Mouse (Mus musculus) liver, embryonic 14.5 days (tissue): ENCODE results near the gene Fut1. TPM values are rescaled to one million over a fixed set of nuclear protein-coding genes. Genes with fewer than 3 reads are reported as not detected.

Experiments
- ATAC-seq: fragments of 200-750 bp; cut with Nextera tagmentation; 2 replicates; pipeline ENCODE4 v1.8.0; 2017; ENCODE audit warnings: moderate number of reproducible peaks, mild to moderate bottlenecking, moderate library complexity; ENCODE audit not compliant: insufficient read depth
- DNase-seq, 3 experiments: peaks; one replicate each; pipeline ENCODE4 v3.0.0-alpha.2; 2012 to 2013; ENCODE audit warnings: low read depth in 3 of 3, low spot score in 3 of 3
- H3K27ac ChIP-seq: fragments of 300-500 bp; sonication (generic); 2 replicates; pipeline ENCODE4 v1.5.1; 2014; ENCODE audit warnings: moderate library complexity, mild to moderate bottlenecking, control low read depth, inconsistent platforms
- H3K27me3 ChIP-seq: fragments of 300-500 bp; sonication (generic); 2 replicates; pipeline ENCODE4 v1.6.1; 2014; ENCODE audit warnings: mild to moderate bottlenecking, low read length, moderate library complexity; ENCODE audit not compliant: control insufficient read depth, insufficient read depth
- H3K36me3 ChIP-seq: fragments of 300-500 bp; sonication (generic); replicated peaks from 2 replicates; pipeline ENCODE4 v1.6.1; 2014; ENCODE audit warnings: low read depth; ENCODE audit not compliant: control insufficient read depth, insufficient read depth
- H3K4me1 ChIP-seq, 2 experiments: fragments of 200-500 bp in 1 of 2; fragments of 300-500 bp in 1 of 2; sonication (generic) in 1 of 2; replicated peaks; 2 replicates each; pipeline ENCODE4 v1.6.1; 2012 to 2014; ENCODE audit warnings: antibody characterized with exemption in 1 of 2, inconsistent platforms in 1 of 2, low read length in 1 of 2; ENCODE audit not compliant: control insufficient read depth in 2 of 2, insufficient read depth in 2 of 2
- H3K4me2 ChIP-seq: fragments of 300-500 bp; sonication (generic); 2 replicates; pipeline ENCODE4 v1.6.1; 2014; ENCODE audit warnings: low read depth, mild to moderate bottlenecking, control low read depth, moderate library complexity
- H3K4me3 ChIP-seq, 2 experiments: fragments of 200-500 bp in 1 of 2; fragments of 300-500 bp in 1 of 2; sonication (generic) in 1 of 2; 2 replicates each; pipeline ENCODE4 v1.5.1; 2012 to 2014; ENCODE audit warnings: low read depth in 2 of 2, low read length in 2 of 2, mild to moderate bottlenecking in 2 of 2, control low read depth in 1 of 2, inconsistent platforms in 1 of 2, moderate library complexity in 1 of 2; ENCODE audit not compliant: insufficient read depth in 1 of 2
- H3K9ac ChIP-seq: fragments of 300-500 bp; sonication (generic); replicated peaks from 2 replicates; pipeline ENCODE4 v1.6.1; 2014; ENCODE audit warnings: mild to moderate bottlenecking, control low read depth, moderate library complexity
- H3K9me3 ChIP-seq: fragments of 300-500 bp; sonication (generic); 2 replicates; pipeline ENCODE4 v1.6.1; 2016; ENCODE audit warnings: low read length, mixed read lengths; ENCODE audit not compliant: control insufficient read depth
- CTCF ChIP-seq: IDR thresholded peaks from 2 replicates; pipeline ENCODE4 v1.5.1; 2016; ENCODE audit warnings: antibody characterized with exemption, low read depth, control low read depth
- EP300 ChIP-seq: IDR thresholded peaks from 2 replicates; pipeline ENCODE4 v1.6.1; 2016; ENCODE audit warnings: antibody characterized with exemption, low read depth
- WGBS: fragments of 180-500 bp; shearing (Covaris S2); extraction: QIAGEN DNeasy Blood & Tissue Kit; methylation state at CpG from one replicate; pipeline ENCODE4 v1.1.7; 2014; ENCODE audit not compliant: insufficient replicate concordance; 5-methylcytosine and 5-hydroxymethylcytosine counted together
- polyA plus RNA-seq, 2 experiments: library from polyadenylated mRNA; depleted of rRNA in 1 of 2; stranded (reverse) in 1 of 2; unstranded in 1 of 2; fragments of >200 nt; fragmentation: Nextera tagmentation in 1 of 2; extraction: Ambion mirVana in 1 of 2; gene quantifications; 2 replicates each; pipeline versions ENCODE4 v1.2.1 to v1.2.3; 2012 to 2014

Fut1 gene
- polyA plus RNA-seq, 2 experiments = not detected

GRCm38 (mm10) chr7:45626571-45627076 is 9.5 kb downstream of the Fut1 start:
- Histone ChIP-seq H3K27me3 (peaks cover 20% of the 10 kb centered on the region), H3K4me1 (no peaks in the 10 kb centered on the region), H3K27ac (no peak overlapping the region), H3K4me3 (no peak overlapping the region), H3K36me3 (no peaks in the 10 kb centered on the region), H3K4me2 (no peak overlapping the region), H3K9ac (no peak overlapping the region), H3K9me3 (no peaks in the 10 kb centered on the region)
- WGBS = 58% methylated on average over 7 of the region's 7 CpGs
- ATAC-seq (no peak), DNase-seq (no peak)
- TF ChIP-seq EP300 (no peak), CTCF (no peak)

GRCm38 (mm10) chr7:45627261-45627660 is 10.2 kb downstream of the Fut1 start, which contains the start of gene Rasip1:
Gene Rasip1, plus strand, starts transcription at chr7:45627488.
- H3K36me3 ChIP-seq = no peaks in the 10 kb centered on the region
- peaks cover 20% of the 10 kb centered on the region for H3K27me3 ChIP-seq
- H3K9me3 ChIP-seq = no peaks in the 10 kb centered on the region
- no peak for TF ChIP-seq CTCF
- no peak for TF ChIP-seq EP300
- no peaks in the 10 kb centered on the region for H3K4me1 ChIP-seq
- 31% methylated on average over 9 of the region's 9 CpGs for WGBS
- no peak within 1 kb of the TSS for H3K27ac ChIP-seq
- H3K9ac ChIP-seq = peak within 1 kb of the TSS; percentile 13; the same call in 1 of the 2 replicates
- H3K4me2 ChIP-seq = peak within 1 kb of the TSS; percentile 63
- ATAC-seq = no peak
- H3K4me3 ChIP-seq = peak within 1 kb of the TSS; percentile 13 to 49; a peak in 3 of 4 replicates
- no peak for DNase-seq

GRCm38 (mm10) chr7:45628364-45629294 is 11.5 kb downstream of the Fut1 start:
- Histone ChIP-seq H3K4me2 (peak overlapping the region; percentile 63), H3K36me3 (no peaks in the 10 kb centered on the region), H3K9ac (peak overlapping the region; percentile 13; the same call in 1 of the 2 replicates), H3K9me3 (no peaks in the 10 kb centered on the region), H3K4me1 (no peaks in the 10 kb centered on the region), H3K4me3 (peak overlapping the region; percentile 13 to 49), H3K27ac (no peak overlapping the region), H3K27me3 (peaks cover 20% of the 10 kb centered on the region)
- 2% methylated on average over 105 of the region's 105 CpGs for WGBS
- peak; percentile 73 for ATAC-seq
- no peak for TF ChIP-seq EP300
- peak; percentile 60 for TF ChIP-seq CTCF
- DNase-seq = peak; percentile 43 to 56 (median 48)

GRCm38 (mm10) chr7:45630064-45630907 is 13.2 kb downstream of the Fut1 start:
- DNase-seq (no peak), ATAC-seq (no peak)
- Histone ChIP-seq H3K4me2 (no peak overlapping the region), H3K9me3 (no peaks in the 10 kb centered on the region), H3K4me1 (no peaks in the 10 kb centered on the region; a peak in 1 of 4 replicates), H3K27me3 (peaks cover 20% of the 10 kb centered on the region), H3K9ac (no peak overlapping the region), H3K27ac (no peak overlapping the region), H3K4me3 (no peak overlapping the region), H3K36me3 (no peaks in the 10 kb centered on the region)
- WGBS = 70% methylated on average over 23 of the region's 23 CpGs
- TF ChIP-seq EP300 (no peak), CTCF (no peak)
